Mouse (Mus musculus) gastrocnemius, postnatal 4 days (tissue): ENCODE measurements around the gene Map3k6. TPM values are rescaled to one million over a fixed set of nuclear protein-coding genes. Genes with fewer than 3 reads are reported as not detected.

Source experiments
- DNase-seq, 2 experiments: peaks; one replicate each; pipeline ENCODE4 v3.0.0; 2021 to 2022; ENCODE audit warnings: low spot score in 2 of 2, mixed read lengths in 2 of 2
- long read RNA-seq, 2 experiments: library from polyadenylated mRNA; stranded (forward); transcript quantifications; one replicate each; pipeline ENCODE4 v2.0.0; 2021
- total RNA-seq, 2 experiments: library from RNA; stranded (reverse); gene quantifications; 2 replicates each; pipeline ENCODE4 v1.2.3; 2021

Gene Map3k6
- total RNA-seq, result 1 to 10 TPM; 2.3 to 2.6 TPM
- long read RNA-seq, experiment 1, full-length matches to known transcripts, result 1 of 2 reads
- long read RNA-seq, experiment 1, partial matches to known transcripts, result 0 of 2 reads
- long read RNA-seq, experiment 1, other reads (novel, unspliced or antisense), result 1 of 2 reads
- long read RNA-seq, experiment 2, partial matches to known transcripts, result 1 of 2 reads
- long read RNA-seq, experiment 2, other reads (novel, unspliced or antisense), result 1 of 2 reads

DNA sequence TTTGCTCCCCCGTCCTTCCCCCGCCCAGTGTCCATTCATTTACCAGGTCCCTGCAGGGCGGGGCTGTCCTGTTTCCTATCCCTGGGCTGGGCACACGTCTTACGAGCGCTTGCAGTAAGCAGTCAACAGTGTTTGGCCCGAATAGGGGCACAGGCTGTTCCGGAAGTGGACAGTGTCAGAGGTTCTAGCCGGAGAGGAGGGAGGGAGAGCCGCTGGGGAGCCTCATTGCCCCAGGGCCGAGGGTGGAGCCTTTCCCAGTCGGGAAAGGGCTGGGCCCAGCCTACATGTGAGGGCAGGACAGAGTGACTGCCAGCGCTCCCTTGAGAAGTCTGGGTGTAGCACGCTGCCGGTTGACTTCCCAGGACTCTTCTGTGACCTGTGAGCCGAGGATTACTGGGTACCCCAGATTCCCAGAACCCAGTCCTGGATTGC lies at the start of gene Map3k6:
Gene Map3k6, plus strand, starts transcription at position 329 of the 432 bp plus-strand sequence.
- peak in 1 of 2 experiments; percentile 44 for DNase-seq

DNA sequence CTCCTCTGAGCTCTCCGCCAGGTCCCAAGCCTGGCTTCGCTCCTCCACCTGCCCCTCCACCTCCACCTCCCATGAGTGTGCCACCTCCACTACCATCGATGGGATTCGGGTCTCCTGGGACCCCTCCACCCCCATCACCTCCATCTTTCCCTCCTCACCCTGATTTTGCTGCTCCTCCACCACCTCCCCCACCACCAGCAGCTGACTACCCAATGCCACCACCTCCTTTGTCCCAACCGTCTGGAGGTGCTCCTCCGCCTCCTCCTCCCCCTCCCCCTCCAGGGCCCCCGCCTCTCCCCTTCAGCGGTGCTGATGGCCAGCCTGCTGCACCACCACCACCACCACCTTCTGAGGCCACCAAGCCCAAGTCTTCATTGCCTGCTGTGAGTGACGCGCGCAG lies 46.1 kb upstream of the Map3k6 start:
- DNase-seq, result no peak

DNA sequence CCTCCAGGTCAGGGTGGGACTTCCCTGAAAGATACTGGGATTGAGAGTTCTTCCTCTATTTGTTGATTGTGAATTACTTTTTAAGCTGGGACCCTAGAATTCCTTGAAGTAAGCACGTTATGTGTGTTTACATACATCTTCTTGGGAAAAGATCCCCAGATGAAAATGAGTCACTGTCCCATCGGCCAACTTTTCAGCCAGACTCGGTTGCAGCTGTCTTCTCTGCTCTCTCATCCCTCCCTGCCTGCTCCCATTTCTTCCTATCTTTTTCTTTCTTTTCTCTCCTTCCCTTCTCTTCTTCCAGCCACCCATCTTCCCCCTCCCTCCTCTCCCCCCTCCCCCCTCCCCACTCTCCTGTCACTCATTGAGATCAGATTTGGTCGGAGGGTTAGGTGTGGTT lies 45.6 kb upstream of the Map3k6 start:
- no peak for DNase-seq

DNA sequence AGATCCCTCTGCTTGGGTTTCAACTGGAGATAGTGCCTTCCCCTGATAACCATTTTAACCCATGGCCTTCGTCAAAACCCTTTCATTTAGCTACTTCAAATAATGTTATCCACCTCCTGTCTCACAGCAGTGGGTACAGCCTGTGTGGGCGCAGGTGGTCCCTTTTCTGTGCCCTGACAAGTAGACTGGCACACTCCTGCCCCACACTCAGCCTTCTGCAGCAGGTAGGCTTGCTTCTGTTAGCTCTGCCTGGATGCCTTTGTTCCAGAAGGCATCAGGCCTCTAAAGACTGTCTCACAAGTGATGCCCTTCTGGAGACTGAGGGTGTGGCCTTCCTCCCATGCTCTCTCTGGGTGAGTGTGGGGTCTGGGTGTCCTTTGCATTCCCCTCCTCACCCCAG lies 44.5 kb upstream of the Map3k6 start:
- DNase-seq, result no peak

DNA sequence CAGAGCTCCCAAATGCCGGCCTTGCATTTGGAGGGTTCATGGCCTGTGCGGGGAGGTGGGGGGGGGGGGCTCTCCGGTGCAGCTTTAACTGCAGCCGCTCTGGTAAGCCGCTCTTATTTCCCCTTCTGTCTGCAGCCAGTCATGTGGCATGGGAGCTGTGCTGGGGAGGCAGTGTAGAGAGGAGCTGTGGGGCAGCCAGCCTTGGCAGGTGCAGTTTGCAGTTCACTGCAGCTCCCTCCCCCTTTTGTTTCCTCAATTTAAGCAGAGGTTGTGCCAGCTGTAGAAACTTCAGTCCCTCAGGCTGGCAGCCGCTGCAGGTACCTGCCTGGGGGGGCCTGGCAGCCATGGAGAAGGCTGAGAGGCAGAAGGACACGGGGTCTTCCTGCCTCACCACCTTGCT lies 43.8 kb upstream of the Map3k6 start:
- DNase-seq, result no peak

DNA sequence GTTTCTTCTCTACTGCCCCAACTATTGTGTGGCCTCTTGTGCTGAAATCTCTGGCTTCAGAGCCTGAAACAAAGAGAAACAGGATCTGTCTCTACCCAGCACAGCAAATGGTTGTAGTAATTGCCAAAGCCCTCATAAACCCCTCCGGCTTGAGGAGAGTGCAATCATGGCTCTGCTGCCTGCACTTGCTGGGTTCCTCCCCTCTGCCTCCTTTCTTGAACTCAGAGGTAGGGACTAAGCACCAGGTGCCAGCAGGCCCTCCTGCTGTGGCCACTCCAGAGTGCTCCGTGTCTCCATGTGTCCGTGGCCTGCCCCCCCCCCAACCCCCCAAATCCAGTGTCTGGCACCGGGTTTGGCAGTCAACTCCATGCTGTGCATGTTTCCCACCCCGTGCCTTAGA lies 43.3 kb upstream of the Map3k6 start:
- no peak for DNase-seq

DNA sequence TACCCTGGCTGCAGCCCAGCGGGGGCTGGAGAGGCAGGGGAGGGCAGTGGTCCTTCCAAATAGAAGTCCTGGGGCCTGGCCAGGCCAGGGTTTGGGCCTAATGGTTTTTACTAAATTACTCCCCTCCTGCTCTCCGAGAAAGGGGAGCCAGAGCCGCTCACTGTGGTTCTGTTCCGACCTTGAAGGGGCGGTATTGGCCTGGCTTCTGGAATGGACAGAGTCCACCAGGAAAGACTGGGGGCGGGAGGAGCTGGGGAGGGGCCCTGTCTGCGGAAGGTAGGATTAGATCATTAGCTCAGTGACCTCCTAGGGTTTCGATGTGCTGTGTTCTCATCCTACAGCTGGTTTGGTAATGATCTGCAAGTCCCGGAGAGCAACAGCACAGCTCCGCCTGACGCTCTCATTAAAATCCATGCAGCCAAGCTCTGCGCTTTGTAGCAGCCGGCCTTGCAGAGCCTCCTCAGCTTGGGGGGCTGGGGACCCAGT lies 42.8 kb upstream of the Map3k6 start:
- DNase-seq, result peak in 1 of 2 experiments; percentile 57

DNA sequence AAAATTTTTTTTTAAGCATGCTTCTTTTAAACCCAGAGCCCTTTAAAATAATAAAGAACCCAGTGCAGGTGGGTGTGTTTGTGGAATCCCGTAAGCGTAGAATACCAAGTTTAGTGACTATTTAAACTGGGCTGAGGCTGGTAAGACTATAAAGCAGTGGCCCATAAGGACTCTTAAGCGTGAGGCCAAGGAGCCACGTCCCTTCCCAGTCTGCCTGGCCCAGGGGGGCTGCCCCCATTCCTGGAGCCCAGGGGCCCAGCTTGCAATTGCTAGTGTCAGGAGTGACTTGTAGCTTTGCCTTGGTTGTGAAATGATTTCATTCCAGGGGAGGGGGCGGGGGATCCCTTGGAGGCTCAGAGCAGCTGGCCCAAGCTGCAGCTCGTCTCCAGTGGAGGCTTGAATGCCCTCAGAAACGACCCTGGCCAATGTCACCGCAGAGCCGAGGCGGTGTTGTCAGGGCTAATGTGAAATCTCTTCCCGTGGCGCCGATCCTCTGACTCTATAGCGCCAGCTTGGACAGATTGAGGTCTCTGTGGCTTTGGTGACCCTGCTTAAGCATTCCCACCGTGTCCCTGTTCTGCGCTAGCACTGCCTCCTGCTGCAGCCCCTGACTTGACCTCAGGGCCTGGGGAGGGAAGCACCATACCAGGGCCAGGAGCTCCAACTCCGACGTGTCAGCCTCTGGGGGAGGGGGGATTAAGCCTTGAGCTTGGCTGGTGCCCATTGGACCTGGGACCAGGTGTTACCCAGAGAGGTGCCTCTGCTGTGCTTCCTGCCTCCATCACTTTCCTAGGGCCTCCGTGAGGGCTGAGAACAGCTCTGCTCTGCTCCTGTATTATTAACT lies 42.1 kb upstream of the Map3k6 start:
- DNase-seq, result no peak

DNA sequence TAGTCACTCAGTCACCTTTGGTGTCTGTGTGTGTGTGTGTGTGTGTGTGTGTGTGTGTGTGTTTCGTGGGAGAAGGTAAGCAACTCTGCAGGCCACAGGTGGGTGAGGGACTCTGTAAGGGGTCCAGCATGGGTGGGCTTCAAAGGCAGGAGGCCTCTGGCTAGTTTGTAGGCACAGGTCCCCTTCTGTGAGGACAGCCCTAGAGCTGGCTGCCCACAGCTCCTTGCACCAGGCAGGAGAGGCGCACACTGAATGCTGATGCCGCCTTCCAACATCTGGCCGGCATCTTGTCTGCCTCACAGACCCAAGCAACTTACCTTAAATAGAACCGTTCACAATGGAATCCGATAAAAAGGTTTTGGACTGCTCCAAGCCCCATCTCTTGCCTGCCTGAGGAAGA lies 40.9 kb upstream of the Map3k6 start:
- DNase-seq, result no peak

DNA sequence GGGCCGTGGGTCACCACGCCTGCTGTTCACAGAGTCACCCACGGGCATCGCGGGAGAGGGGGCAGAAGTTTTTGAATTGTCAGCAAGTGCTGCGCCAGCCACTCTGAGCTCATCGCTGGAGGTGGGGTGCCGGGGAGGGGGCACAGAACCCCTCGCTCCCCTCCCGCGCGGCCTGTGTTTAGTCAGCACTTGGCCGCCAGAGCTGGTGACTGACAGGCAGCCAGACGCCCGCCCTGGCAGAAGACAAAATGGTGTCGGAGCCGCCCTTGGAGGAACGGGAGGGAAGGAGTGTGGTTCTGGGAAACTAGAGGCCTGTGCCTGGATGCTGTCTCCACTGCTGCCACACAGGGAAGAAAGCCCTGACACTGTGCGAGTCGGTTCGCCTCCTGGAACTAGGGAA lies 40.3 kb upstream of the Map3k6 start:
- peak in 1 of 2 experiments; percentile 55 for DNase-seq

DNA sequence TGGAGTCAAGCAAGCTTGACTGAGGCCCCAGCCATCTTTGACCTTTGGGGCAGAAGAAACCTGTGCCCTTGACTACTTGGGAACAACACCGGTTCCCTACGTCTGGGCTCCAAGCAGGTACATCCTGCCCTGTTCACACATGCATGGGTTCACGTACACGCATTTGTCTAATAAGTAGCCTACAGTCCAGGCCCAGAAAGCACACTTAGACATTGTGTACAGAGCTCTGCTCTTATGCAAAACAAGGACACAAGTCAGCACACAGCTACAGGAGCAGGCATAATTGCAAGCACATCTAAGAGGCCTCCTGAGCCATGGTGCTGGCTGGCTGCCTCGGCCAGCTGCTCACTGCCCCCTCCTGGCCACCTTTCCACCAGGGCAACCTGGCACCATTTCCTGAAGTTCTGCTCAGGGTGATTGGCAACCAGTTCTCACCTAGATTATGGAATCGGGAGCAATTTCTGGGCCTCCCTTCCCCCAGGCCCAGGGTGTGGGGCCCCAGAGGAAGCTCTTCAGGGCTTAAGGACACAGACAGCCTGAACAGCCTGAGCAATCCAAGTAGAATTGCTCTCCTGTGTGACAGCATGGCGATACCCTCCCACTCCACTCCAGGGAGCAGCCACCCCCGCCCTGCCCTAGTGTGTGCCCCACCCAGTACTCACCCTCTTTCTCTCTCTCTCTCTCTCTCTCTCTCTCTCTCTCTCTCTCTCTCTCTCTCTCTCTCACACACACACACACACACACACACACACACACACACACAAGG lies 39.4 kb upstream of the Map3k6 start:
- DNase-seq, result peak in 1 of 2 experiments; percentile 69

DNA sequence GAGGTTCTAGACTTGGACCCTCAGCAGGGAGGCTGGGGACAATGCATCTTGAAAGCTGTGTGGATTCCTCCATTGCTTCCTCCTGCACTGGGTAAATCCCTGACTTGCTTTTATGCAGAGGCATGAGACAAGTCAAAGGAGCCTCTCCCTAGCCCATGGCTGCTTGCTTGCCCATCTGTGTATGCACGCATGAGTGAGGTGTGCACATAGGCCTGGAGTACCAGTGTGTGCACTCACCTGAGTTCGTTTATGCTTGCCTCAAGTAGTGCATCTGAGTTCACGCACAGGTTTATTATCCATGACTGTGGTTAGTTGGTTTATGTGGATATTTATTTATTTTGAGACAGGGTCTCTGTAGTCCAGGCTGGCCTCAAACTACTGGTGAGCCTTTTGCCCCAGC lies 38.4 kb upstream of the Map3k6 start:
- no peak for DNase-seq

DNA sequence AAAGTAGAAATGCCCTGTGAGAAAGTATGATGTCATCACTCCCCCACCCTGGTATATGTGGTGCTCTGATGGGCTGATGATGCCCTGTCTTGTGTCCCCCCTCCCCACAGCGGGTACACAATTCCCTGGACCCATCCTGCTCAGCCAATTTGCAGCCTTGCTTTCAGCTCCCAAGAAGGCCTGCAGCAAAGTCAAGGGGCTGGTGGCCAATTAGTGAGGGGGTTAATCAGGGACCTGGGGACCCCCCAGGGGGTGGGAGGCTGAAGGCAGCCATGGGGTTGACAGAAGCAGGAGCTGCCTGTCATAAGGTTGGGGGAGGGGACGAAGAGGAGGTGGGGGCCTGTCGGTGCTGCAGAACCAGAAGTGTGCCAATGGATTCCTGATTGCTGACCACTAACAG lies 37.0 kb upstream of the Map3k6 start:
- DNase-seq, result no peak

DNA sequence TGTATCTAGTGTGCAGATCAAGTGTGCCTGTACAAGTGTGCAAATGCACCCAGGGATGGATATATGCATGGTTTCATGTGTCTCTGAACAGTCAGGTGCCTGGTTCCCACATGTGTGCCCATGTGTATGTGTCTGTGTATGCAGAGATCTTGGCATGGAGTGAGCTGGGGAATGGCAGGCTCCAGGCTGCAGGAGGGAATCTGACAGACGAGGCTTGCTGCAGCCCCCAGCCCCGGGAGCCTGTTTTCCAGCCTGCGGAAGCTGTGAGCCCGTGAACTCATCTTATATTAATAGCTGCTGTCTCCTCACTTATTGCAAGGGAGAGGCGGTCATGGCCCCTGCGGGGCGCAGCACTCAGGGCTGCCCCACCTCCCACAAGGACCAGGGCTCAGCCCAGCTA lies 36.2 kb upstream of the Map3k6 start:
- DNase-seq, result no peak

DNA sequence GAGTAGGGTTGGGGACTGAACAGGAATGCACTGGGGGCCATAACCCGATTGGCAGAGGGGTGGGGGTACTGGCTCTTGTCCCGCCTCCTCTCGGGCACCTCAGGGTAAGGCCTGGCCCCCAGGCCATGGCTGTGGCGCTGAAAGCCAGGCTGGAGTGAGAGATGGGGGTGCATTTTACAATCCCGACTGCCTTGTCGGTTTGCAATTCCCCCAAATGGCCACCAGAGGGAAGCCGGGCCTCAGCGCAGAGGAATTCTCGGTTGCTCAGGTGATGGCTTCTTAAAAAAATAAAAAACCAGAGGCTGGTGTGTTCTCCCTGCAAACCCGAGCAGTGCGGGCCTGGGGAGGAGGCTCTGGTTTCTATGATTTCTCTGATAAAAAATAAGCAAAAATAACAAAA lies 31.3 kb upstream of the Map3k6 start:
- no peak for DNase-seq

DNA sequence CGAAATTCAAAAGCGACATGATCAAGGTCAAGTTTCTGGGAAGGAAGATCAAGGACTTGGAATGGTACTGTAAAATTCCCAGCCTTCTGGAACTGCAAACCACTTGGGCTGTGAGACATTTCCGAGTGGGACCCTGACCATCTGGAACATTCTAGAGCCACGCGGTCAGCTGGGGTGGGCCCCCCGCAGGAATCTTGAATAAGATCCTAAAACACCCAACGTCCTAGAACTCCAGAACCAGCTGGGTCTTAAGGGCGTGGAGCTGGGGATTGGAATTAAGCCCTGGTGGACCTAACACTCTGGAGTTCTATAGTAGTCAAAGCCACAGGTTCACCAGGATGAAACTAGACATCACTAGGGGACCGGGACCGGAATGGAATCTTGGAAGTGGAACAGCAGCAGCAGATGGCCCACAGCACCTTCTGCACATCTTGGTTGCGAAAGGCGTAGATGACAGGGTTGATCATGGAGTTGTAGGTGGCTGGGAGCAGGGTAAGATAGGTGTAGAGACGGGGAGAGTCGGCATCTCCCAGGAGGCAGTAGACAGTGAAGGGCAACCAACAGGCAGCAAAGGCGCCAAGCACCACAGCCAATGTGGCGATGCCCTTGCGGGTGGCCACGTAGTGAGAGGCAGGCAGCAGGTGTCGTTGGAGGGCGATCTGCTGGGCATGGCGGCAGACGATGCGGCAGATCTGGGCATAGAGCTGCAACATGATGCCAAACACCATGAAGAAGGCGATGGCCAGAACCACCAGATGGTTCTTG lies 30.4 kb upstream of the Map3k6 start:
- no peak for DNase-seq

DNA sequence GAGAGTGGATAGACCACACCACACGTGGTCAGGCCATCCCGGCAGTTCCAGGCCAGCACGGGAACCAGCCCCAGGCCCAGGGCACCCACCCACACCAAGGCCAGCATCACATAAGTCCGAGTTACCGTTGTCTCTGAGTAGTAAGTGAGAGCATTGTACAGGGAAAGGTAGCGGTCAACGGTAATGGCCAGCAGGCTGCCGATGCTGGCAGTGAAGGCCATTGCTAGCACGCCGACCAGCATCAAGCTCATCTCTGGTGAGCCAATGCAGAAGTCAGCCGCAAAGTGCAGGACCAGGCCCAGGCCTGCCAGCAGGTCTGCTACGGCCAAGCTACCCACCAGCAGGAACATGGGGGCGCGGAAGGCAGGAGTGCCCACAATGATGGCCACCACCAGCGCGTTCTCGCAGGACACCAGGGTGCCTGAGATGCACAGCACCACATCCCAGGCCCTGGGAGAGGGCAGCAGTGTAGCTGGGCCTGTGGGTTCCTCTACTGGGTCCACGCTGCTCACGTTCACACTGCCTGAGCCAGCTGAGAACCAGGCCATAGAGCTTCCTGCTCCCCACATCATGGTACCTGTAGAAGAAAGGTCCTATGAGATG lies 29.7 kb upstream of the Map3k6 start:
- no peak for DNase-seq

DNA sequence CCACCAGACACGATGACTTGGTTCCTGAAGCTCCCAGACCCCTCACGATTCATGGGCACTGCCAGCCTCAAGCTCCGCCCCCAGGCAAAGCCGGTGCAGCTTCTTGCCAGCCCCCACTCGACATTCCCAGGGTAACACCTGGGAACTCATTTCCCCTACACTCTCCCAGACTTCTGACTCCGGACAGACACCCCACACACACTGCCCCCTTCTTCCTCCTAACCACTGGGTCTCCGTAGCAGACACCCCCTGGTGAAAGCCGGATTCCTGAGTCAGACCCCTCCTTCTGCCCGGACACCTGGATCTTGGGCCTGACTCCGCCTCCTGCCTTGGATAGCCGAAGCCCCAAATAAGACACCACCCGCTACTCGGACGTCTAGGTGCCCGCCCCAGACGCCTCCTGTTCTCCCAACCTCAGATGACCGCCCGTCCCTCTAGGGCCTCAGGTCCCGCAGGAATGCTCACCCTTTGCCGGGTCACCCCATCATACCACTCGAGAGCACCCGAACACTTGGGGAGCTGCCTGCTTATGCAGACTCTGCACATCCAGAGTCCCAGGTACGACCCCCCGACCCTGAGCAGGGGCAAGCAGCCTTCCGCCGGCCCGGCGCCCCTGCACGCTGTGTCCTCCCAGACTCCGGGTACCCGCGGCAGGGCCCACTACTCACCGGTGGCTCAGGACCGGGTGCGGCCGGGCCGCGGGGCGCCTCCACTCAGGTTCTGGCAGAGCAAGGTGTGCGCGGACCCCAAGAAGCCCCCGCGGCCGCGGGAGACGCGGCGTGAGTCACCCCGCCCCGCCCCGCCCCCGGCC lies 28.7 kb upstream of the Map3k6 start, which contains the start of the genes Cd164l2 and Gpr3:
Gene Cd164l2, plus strand, starts transcription at position 381 of the 811 bp plus-strand sequence.
Gene Gpr3, minus strand, starts transcription at position 786 of the 811 bp plus-strand sequence.
- DNase-seq, result peak in 1 of 2 experiments; percentile 9

DNA sequence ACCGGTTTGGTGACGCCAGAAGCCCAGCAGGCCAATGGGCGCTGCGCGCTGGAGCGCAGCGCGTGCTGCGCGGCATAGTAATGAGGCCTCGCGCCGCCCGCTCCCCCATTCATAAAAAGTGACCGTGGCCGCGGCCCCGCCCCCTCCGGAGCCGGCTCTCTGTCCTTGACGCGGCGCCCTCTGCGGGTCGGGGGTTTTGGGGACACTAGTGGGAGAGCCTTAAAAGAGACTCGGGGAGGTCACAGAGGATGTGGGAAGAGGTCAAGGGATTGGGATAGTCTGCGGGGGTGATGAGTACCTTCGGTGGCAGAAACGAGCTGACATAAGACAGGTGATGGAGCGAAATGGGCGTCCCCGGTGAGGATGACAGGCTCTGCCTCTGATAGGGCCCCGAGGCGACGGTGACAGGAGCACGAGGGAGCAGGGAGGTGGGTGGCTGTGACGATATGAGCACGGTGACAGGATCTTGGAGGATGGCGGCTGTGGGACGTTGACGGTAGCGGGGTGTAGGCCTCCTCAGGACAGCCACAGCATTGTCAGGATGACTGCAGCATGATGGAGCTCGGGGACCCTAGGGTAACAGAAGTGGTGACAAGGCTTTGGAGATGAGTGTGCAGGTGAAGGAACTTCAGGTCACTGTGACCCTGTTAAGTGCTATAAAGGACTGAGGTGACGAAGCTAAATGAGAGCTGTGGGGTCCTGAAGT lies 27.9 kb upstream of the Map3k6 start:
- DNase-seq, result peak; percentile 71 to 80
